Mouse (Mus musculus) lung, postnatal 14 days (tissue): Measurements from ENCODE around the gene Casp3.
"Not testable (repeated sequence)": the region's sequence is repeated elsewhere in the genome, so short reads cannot be mapped to it uniquely, and the experiment has no call there.

Experiments used
- DNase-seq: peaks from one replicate; pipeline ENCODE4 v3.0.0; 2021

Casp3 gene

DNA sequence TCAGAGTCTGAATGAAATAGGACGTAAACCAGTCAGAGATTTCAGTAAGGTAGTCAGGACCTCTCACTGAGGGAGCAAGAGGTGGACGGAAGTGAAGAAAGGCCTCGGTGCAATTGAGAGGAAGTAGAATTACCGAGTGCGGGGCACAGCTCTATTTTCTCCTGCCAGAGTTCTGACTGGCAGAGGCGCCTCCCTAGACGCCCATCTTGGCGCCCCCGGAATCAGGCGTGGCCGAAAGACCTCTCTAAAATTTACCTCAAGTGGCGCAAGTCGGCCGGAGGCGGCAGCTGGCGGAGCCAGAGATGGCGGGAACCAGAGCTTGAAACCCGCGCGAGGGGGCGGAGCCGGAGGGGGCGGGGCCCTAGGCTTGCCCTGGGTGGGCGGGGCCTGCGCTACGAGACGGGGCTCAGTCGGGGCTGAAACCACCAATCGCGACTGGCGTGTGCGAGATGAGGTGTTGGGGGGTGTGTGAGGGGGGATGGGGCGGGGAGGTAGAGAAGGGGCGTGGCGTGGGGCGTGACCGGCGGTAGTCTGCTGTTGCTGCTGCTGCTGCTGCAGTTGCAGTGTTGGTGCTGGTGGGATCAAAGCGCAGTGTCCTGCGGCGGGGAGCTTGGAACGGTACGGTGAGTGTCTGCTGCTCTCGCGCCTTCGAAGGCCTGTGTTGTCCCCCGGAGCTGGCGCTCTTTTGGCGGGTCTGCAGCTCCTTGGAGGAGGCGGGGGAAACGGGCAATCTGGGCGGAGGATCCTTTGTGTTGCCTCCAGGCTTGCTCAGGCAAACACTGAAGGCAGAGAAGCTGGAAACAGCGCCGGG is at the start of gene Casp3, which contains the start of gene Primpol:
Casp3 (plus strand) TSS at position 413 of the 811 bp plus-strand sequence.
Primpol (minus strand) TSS at position 334 of the 811 bp plus-strand sequence.
- DNase-seq, result peak; percentile 98

DNA sequence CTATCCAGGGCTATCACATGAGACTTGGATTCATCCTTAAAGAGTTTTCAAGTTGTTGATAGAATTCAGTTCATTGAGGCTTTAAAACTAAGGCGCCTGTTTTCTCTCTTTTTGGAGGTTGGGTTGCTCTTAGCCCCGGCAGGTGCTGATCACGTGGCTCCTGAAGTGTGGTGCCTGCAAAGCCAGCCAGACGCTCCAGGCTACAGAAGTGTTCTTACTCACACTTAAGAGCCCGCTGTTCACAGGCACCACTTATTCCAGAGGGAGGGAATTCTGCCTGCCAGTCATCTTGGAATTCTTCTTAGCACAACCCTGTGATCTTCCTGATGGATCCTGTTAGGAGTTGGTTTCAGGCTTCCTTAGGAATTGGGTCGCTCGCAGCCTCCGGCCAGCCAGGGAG is 49.1 kb upstream of the Casp3 start:
- DNase-seq, result peak; percentile 59

DNA sequence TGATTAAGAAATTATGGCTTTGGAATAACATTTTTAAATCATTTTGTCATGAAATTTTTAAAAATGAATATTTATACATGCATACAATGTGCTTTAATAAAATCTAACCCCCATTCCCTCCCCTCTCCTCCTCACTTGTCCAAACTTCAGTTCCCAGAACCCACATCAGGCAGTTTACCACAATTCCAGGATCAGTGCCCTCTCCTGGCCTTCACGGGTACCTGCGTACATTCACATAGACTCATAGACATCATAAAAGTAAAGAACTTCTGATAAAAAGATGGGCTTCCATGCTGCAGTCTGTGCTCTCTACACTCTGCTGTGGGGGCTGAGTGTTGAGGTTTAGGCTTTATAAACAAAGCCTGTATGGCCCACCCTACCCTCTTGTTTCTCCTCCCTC is 48.1 kb upstream of the Casp3 start:
- no peak for DNase-seq

DNA sequence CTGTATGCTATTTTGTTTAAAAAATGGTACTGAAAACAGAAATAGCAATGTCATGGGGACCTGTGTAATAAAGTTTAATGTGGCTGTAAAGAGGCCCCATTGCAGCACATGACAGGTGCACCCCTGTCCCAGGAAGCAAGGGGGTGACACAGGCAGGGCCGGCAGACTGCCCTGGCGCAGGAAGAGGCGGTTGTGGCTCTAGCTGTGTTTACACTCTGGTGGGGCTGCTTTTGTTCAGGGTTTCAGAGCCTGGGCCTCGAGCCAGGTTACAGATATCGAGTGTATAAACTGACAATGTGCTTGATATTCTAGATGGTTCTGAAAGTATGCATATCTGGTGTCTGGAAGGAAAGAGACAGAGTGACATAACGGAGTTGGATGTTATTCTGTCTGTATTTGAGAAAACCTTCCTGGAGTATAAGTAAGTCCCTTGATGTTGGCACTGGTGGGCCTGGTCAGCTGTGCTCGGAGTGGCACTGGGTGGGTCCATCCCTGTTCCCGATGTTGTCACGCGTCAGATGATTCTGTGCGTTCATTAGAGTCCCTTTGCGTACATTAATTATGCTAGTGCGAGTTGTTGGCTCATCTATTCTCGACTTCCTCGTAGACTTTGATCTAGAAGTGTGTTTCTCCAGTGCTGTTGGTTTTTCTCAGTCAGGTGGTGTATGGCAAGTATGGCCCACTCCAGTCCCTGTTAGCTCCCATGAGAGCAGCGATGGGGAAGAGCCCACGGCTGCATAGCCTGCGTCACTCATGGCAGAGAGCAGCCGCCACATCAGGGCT is 47.2 kb upstream of the Casp3 start:
- peak; percentile 64 for DNase-seq

DNA sequence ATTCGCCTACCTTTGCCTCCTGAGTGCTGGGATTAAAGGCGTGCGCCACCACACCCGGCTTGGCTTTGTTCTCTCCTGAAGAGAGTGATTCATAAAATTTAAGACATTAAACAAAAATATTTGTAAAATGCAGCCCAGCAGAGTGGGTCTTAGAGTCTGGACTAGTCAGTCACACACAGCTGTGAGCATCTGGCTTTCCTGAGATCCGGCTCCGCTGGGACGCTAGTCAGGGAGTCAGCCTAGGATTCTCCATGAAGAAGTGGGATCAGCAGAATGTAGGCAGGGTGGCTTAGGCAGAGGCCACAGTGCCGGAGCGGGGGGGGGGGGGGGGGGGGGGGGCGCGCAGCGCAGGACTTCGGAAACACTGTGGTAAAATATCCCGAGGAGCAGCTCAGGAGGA is 46.4 kb upstream of the Casp3 start:
- DNase-seq, result no peak

DNA sequence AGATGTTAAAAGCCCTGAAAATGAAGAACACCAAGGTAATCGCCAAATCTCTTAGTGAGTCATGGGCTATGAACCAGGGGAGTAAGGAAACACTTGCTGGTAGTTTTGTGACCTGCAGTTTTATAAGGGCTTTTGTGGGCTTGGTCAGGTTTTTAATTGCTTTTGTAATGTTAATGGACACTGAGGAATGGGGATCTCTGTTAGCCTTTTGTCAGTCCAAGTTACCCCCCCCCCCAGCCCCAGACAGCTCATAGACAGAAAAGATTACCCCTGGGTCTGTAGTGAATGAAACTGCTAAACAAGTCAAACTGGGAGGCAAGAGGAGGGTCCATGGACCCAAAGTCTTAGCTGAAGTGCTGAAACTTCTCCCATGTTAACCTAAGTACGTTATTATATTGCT is 43.6 kb upstream of the Casp3 start:
- DNase-seq, result no peak

DNA sequence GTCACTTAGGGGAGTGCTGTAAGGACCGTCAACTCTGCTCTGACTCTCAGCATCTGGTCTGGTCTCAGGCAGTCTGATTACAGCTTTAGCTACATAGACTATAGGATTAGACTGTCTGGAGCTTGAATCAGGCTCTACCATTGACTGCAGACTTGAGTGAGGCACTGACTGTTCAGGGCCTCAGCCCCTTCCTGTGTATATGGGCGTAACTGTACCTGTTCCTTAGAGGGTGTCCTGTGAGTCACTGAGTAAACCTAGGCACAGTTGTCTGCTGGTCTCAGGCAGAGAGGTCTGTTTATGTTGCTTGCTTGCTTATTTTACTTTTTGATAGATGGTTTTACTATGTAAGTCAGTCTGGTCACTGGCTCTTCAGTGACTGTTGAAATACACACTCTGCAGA is 43.1 kb upstream of the Casp3 start:
- DNase-seq, result no peak

DNA sequence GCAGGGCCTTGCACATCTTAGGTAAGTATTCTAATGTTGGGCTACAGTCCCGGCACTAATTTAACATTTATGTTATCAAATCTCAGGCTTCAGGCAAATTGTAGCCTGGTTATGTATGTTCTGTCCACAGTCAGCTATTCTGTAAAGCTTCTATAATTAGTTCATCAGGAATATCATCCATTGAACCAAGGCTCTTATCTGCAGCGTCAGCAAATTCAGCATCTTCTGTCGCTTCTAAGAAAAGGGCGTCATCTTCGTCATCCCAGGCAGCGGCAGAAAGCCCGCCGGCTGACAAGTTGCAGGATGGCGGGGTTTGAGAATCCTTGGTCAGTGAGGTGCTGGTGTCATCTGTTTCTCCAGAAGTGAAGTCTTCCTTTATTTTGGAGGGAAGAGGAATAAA is 38.3 kb upstream of the Casp3 start:
- DNase-seq, result no peak

DNA sequence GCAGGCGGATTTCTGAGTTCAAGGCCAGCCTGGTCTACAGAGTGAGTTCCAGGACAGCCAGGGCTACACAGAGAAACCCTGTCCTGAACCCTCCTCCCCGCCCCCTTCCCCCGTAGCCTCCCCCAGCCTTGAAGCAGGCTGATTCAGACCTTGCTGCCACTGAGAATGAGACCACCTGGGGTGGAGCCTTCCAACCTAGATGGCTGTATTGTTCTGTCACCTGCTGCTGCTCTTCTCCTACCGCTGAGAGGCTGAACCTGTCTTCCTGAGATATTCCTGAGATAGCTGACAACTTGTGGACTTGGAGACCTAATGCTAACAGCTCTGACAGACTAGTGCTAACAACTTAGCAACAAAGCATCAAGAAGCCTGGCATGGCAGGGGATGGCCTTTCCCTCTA is 32.8 kb upstream of the Casp3 start:
- not testable (repeated sequence) for DNase-seq

DNA sequence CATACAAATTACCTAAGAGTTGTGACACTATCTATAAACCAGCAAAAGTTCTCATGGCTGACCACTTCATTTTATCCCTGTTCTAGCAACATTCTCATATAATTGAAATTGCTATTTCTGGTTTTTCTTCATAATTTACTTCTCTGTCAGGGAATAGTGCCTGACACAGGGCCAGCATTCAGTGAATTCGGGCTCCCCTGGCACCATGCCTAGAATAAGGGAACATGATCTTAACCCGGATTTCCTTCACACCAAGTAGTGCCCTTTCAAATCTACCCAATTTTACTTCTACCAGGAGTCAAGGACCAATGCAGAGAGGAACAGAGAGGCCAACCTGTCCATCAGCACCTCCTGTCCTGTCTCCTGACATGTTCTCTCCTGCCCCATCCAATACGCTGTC is 31.5 kb upstream of the Casp3 start:
- no peak for DNase-seq

DNA sequence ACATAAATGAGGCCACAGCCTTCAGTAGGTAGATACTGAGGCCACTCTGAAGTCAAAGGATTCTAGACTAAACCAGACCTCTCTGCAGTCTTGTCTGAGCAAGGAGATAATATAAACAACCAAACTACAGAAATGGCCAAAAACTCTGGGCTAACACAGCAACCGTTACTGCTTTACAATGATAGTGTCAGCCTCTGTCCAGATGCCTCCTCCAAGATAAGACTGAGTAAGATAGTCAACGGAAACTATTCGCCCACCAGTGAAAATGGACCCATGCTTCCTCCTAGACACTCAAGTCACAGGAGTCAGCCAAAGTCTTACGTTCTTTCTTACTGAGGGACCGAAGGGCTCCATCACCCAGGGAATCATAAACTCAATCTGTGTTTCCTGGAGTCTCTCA is 29.2 kb upstream of the Casp3 start:
- no peak for DNase-seq

DNA sequence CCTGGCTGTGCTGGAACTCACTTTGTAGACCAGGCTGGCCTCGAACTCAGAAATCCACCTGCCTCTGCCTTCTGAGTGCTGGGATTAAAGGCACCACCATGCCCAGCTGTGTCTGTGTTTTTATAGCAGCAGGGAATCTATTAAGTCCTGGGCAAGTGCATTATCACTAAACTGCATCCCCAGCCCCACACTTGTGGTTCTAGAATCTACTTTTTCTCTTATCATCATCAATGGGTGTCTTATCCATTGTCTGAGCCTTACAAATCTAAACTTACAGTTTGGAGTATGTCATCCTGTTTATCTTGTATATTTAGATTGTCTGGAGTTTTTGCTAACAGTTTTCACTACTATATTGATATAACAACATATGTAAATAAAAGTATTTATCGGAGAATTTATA is 28.4 kb upstream of the Casp3 start:
- no peak for DNase-seq

DNA sequence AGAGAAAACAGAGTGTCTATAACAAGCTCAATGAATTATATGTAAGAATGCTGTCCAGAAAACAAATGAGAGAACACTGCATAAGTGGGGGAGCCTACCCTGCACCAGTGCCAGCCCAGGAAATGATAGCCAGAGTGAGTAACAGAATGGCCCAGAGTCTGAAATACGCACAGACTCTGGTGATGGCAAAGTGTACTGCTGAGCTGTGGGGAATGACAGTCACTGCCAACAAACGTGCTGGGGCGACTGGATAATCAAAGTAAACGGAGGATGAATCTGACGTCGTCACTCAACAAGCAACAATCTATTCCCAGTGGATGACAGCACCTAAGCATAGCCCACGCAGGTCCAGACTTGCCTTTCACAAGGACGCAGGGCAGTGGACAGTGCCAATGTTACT is 24.0 kb upstream of the Casp3 start:
- DNase-seq, result no peak

DNA sequence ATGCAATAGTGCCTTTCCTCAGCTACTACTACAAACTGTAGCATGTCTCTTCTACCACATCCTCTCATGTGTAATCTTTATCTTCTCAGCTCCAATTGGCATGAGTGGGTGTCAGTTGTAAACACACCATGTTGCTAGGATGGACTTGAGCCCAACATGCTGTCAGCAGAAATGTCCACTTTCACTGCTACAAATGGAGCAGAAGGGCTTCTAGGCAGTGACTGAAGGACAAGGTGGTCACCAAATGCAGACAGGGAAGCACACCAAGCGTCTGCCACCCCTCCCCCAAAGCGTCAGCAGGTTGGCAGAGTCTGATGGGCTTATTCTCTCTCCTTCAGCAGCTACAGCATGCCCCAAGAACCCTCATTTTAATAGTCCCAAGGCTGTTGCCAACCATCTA is 23.3 kb upstream of the Casp3 start:
- no peak for DNase-seq

DNA sequence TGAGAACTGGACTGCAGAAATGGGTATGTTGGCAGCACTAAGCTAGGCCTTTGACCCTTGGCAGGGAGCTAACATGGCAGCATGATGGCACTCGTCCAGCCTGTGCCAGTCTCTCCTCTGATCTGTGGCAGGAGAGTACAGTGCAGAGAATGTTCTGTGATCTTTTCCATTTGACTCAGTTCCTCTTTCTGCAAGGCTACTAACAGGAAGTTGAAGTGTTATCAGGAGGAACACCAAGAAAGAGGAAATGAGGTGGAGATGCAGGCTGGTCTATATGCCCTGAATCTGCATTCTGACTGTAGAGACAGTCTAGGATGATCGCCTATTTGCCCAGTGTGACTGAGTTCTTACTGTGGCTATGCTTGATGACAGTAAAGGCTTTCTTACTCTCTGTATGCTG is 21.5 kb upstream of the Casp3 start:
- DNase-seq, result no peak

DNA sequence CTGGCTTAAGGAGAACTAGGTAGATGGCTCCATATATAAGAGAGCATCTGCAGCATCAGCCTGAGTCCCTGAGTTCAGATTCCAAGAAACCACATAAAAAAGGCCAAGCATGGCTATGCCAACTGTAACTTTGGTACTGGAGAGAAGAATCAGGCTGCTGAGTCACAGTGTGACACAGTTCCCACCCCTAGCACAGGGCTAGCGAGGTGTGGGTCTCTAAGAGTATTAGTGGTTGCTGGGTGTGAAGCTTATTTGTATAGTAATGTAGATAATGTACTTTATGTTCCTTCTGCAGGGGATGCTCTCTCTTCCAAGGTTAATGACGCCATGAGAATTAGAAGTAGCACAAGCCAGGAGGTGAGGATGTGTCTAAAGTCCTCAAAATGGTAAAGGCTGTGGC is 20.6 kb upstream of the Casp3 start:
- no peak for DNase-seq

DNA sequence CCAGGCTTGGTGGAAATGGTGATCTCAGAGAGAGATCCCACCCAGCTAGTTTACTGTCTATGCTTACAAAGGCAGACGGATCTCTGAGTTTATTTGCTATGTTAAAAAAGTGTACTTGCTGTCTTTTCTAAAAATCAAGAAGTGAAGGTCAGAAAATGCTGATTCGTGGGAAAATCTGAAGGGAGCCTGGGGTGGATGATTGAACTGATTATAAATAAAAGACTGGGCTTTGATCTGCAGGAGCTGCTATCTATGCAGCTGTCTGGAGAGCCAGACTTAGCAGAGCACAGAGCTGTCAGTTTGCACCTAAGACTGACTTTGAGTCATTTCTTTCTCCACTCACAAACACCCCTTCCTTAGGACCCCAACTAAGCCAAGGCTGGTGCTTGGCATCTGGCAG is 19.7 kb upstream of the Casp3 start:
- no peak for DNase-seq

DNA sequence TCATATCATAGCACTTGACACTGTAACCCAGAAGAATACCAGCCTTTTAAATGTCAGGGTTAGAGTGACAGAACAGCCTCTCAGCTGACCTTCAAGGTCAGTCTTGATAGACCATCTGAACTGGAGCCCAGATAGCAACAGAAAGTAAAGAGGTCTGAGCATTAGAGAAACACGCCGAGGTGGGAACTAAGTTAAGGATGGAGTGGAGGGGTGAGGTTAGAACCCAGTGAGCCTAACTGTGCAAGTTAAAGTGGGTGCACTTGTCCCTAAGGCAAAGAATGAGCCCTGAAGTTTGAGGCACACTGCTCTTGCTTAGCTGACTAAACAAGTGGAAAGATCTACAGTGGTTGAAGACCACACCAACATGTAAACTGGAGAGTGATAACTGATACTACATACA is 19.0 kb upstream of the Casp3 start:
- DNase-seq, result no peak

DNA sequence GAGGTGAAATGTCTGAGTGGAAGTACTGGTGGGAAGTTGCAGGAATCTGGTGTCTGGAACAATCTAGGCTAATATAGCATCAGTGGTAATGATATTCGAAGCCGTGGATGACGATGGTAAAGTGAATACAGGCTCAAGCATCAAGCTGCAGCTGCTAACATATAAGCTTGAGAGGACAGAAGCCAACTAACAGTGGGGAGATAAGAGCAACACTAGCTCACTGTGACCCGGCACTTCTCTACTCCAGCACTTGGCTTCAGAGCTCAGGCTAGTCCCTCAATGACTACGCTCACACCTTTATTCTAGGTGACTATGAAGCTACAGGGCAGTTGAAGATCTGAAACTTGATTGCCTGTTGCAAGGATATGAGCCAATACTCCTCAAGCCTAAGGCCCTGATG is 18.3 kb upstream of the Casp3 start:
- no peak for DNase-seq

DNA sequence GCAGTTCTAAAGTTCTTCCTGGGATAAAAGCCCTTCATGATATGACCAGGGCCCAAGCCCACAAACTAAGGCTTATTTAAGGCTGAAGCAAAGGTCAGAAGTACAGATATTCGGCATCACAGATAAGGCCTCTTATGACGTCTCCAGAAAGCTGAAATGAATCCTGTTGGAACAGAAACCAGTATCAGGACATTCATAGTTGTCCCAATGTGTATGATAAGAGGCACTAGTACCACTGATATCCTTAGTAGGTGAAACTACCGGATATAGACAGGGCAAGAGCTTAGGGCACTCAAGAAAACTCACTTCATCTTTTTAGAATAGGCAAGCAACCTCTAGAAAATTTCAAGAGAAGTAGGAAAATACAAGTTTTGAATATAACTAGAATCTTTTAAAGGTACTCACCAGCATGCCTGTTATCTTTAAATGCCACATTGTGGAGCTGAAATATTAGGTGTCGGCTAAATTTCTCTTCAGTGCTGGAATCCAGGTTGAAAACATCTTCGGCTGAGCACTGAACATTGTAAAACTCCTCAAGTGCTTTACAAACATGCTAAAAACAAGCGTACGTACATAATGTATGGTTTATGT is 17.7 kb upstream of the Casp3 start:
- no peak for DNase-seq

DNA sequence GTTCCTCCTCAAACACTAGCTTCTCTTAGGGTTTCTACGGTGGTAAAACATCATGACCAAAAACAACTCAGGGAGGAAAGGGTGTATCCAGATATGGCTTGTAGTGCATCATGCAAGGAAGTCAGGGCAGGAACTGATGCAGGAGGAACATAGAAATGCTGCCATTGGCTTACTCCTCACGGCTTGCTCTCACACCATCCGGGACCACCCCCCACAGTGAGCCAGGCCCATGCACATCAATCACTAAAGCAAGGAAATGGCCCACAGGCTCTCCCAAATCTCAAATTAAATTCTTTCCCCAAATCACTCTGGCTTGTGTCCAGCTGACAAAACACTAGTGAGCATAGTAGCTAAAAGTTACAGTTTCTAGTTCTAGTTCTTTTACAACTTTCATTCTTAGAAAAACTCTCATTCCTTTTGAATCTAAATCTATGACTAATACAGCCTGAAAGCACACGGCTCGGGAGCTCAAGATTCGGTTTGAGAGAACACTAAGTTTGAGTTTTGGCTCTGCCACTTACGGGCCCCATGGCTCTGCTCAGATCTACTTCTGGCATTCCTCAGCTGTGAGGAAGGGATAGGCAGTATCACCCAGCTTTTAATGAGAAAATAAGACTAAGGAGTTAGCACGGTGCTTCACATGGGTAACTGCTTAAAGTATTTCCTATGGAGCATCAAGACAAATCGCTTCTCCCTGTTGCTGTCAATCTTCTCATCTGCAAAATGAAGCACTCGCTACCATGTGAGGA is 16.0 kb upstream of the Casp3 start:
- no peak for DNase-seq

DNA sequence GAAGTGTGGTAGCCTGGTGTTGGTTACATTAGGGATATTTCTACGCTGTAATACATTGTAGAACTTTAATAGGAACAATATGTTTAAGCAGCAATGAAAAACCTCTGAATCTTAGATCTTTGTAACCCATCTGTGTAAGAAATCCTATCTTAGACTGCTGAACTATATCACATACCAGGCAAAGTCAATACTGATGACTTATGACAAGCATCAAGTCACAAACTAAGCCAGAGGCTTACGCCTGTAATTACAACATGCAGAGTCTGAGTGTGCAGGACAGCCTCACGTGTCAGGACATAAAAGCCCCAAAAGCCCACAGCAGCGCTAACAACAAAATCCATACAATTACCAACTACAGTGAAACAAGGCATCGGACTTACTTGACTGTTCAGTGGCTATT is 13.5 kb upstream of the Casp3 start:
- DNase-seq, result no peak

DNA sequence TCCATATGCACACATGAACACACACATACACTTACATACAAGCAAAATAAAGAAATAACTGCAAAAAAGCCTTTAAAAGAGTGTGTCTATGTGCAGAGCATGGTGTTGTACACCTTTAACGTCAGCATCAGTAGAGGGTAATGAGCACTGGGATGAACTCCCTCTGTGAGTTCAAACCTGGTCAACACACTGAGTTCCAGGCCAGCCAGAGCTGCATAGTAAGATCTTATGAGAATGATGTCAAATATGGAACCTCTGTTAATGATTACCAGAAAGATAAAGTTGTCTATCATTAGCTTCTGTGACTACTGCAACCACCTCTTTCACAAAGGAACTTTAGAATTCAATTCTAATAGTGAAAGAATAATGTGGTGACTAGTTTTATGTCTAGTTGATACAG is 10.2 kb upstream of the Casp3 start:
- no peak for DNase-seq
